Mouse (Mus musculus) heart, embryonic 12.5 days (tissue): Measurements from ENCODE around the gene Arrdc1. TPM values are rescaled to one million over a fixed set of nuclear protein-coding genes. Genes with fewer than 3 reads are reported as not detected.
A peak's percentile ranks its signal among the peaks of the same experiment; 100 is the strongest.
"Not testable (repeated sequence)": the region's sequence is repeated elsewhere in the genome, so short reads cannot be mapped to it uniquely, and the experiment has no call there.

ENCODE experiments used
- ATAC-seq: fragments of 200-750 bp; cut with Nextera tagmentation; 2 replicates; pipeline ENCODE4 v1.8.0; 2017; ENCODE audit warnings: moderate TSS enrichment, moderate library complexity; ENCODE audit not compliant: insufficient number of reproducible peaks, low FRiP score
- H3K27ac ChIP-seq: fragments of 300-500 bp; sonication (generic); 2 replicates; pipeline ENCODE4 v1.5.1; 2016; ENCODE audit warnings: mild to moderate bottlenecking, moderate library complexity; ENCODE audit not compliant: poor library complexity, severe bottlenecking
- H3K27me3 ChIP-seq: fragments of 300-500 bp; sonication (generic); replicated peaks from 2 replicates; pipeline ENCODE4 v1.6.1; 2016; ENCODE audit warnings: mild to moderate bottlenecking, moderate library complexity
- H3K36me3 ChIP-seq: fragments of 300-500 bp; sonication (generic); 2 replicates; pipeline ENCODE4 v1.6.1; 2016; ENCODE audit warnings: mild to moderate bottlenecking, moderate library complexity
- H3K4me1 ChIP-seq: fragments of 300-500 bp; sonication (generic); replicated peaks from 2 replicates; pipeline ENCODE4 v1.6.1; 2016; ENCODE audit warnings: mild to moderate bottlenecking
- H3K4me2 ChIP-seq: fragments of 300-500 bp; sonication (generic); 2 replicates; pipeline ENCODE4 v1.6.1; 2016; ENCODE audit warnings: mild to moderate bottlenecking, moderate library complexity
- H3K4me3 ChIP-seq: fragments of 300-500 bp; sonication (generic); 2 replicates; pipeline ENCODE4 v1.5.1; 2016; ENCODE audit warnings: mild to moderate bottlenecking
- H3K9ac ChIP-seq: fragments of 300-500 bp; sonication (generic); 2 replicates; pipeline ENCODE4 v1.6.1; 2016; ENCODE audit warnings: mild to moderate bottlenecking, moderate library complexity
- H3K9me3 ChIP-seq: fragments of 300-500 bp; sonication (generic); replicated peaks from 2 replicates; pipeline ENCODE4 v1.6.1; 2016; ENCODE audit warnings: mild to moderate bottlenecking, moderate library complexity
- WGBS: fragments of 180-500 bp; shearing (Covaris S2); methylation state at CpG from one replicate; pipeline ENCODE4 v1.1.7; 2016; 5-methylcytosine and 5-hydroxymethylcytosine counted together
- polyA plus RNA-seq: library from polyadenylated mRNA; unstranded; fragments of >200 nt; fragmentation: Nextera tagmentation; extraction: Ambion mirVana; gene quantifications from 2 replicates; pipeline ENCODE4 v1.2.1, GENCODE M21; 2016

Gene Arrdc1
- polyA plus RNA-seq, 1 experiment from 2014 or later, result 12.0 TPM

GRCm38 (mm10) chr2:24949421-24950188 is 14.6 kb upstream of the Arrdc1 start, which contains the start of gene Zmynd19:
Zmynd19 (plus strand) TSS chr2:24949792.
- H3K9ac ChIP-seq, result peak within 1 kb of the TSS; percentile 95
- peaks cover 15% of the 10 kb centered on the region for H3K4me1 ChIP-seq
- peaks cover 30% of the 10 kb centered on the region for H3K36me3 ChIP-seq
- under 1% methylated on average over 104 of the region's 108 CpGs for WGBS
- peaks cover 4% of the 10 kb centered on the region for H3K27me3 ChIP-seq
- H3K27ac ChIP-seq, result no peak within 1 kb of the TSS
- ATAC-seq, result peak; percentile 100
- peak within 1 kb of the TSS; percentile 92 for H3K4me3 ChIP-seq
- no peaks in the 10 kb centered on the region for H3K9me3 ChIP-seq
- H3K4me2 ChIP-seq, result peak within 1 kb of the TSS; percentile 94

DNA sequence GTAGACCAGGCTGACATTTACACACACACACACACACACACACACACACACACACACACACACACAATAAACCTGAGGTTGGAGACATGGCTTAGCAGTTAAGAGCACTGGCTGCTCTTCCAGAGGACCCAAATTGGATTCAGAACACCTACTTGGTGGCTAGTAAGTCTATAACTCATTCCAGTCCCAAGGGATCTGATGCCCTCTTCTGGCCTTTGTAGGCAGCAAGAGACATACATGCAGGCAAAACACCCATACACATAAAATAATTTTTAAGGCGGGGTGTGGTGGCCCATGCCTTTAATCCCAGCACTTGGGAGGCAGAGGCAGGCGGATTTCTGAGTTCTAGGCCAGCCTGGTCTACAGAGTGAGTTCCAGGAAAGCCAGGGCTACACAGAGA is 9.3 kb upstream of the Arrdc1 start:
- H3K9ac ChIP-seq, H3K9me3 ChIP-seq, H3K4me3 ChIP-seq, H3K27ac ChIP-seq, ATAC-seq, H3K4me2 ChIP-seq, H3K27me3 ChIP-seq, H3K4me1 ChIP-seq, H3K36me3 ChIP-seq: not testable (repeated sequence)
- 36% methylated on average over 2 of the region's 2 CpGs for WGBS

DNA sequence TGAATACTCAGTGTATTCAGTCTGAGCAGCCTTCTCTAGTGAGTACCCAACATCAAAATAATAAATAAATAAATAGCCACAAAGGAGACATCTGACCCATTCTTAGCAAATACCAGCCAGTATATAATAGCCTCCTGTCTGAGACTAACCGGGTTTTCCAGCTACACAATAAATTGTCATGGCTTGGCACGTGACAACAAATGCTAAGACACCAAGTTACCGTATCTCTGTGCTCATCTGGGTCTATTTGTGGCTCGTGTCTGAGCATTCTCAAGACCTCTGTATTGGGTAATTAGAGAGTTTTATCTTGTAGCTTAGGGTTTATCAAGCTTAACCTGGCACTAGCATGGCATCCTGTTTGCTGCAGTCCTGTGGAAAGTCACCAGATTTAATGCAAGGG is 7.0 kb upstream of the Arrdc1 start:
- no peak overlapping the region for H3K27ac ChIP-seq

GRCm38 (mm10) chr2:24934441-24934963 is 550 bp downstream of the Arrdc1 start:
- Histone ChIP-seq H3K9ac (peak overlapping the region; percentile 71), H3K4me3 (peak overlapping the region; percentile 64), H3K27ac (no peak overlapping the region), H3K4me2 (peak overlapping the region; percentile 94), H3K36me3 (no peaks in the 10 kb centered on the region), H3K4me1 (peaks cover 11% of the 10 kb centered on the region), H3K27me3 (peaks cover 9% of the 10 kb centered on the region), H3K9me3 (no peaks in the 10 kb centered on the region)
- ATAC-seq, result peak; percentile 68
- WGBS, result 6% methylated on average over 19 of the region's 19 CpGs

More for the DNA sequence above, 7.0 kb upstream of the Arrdc1 start:
- Histone ChIP-seq H3K4me1 (no peaks in the 10 kb centered on the region), H3K4me3 (no peak overlapping the region), H3K9me3 (no peaks in the 10 kb centered on the region), H3K27me3 (peaks cover 13% of the 10 kb centered on the region; the same call in 1 of the 2 replicates), H3K36me3 (no peaks in the 10 kb centered on the region), H3K9ac (no peak overlapping the region), H3K4me2 (no peak overlapping the region)
- WGBS, result 66% methylated on average over 4 of the region's 4 CpGs
- no peak for ATAC-seq

DNA sequence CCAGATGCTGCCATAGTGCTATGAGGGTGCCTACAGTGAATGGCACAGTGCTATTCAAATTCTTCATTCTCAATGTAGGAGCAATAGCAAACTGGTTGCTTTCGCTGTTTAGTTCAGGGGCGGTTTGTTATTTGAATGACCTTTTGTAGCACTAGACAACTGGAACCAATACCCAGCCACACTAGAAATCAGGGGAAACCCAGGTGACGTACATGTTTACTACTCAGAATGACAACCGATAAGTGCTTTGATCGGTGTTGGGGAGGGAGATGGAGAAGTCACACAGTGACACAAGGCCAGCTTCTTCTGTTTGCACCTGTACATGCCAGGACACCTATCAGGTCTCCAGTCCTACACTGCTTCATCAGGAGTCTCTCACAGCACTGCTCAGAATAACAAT is 5.5 kb downstream of the Arrdc1 start:
- H3K27ac ChIP-seq, result no peak overlapping the region
- H3K27me3 ChIP-seq, result peaks cover 5% of the 10 kb centered on the region; the same call in 1 of the 2 replicates
- H3K4me1 ChIP-seq, result peaks cover 6% of the 10 kb centered on the region
- no peak overlapping the region for H3K9ac ChIP-seq
- no peaks in the 10 kb centered on the region for H3K9me3 ChIP-seq
- 87% methylated on average over 5 of the region's 5 CpGs for WGBS
- H3K36me3 ChIP-seq, result no peaks in the 10 kb centered on the region
- H3K4me2 ChIP-seq, result no peak overlapping the region
- ATAC-seq, result no peak
- no peak overlapping the region for H3K4me3 ChIP-seq

DNA sequence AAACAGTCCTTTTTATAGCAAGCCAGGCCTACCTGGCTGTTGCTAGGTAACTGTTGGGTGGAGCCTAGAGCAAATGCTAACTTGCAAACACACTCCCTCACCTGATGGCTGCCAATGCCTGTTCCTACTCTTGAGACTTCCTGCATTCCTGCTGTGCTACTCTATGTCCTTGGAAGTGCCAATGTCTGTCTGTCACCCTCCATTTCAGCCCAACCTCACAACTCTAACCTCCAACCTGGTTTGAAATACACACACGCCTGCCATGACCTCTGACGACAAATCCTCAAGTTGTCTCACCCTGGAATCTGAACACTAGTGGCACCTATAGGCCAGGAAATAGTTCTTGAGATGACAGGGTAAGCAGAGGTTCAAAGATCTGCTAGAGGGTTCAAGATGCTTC is 5.9 kb downstream of the Arrdc1 start:
- no peaks in the 10 kb centered on the region for H3K36me3 ChIP-seq

GRCm38 (mm10) chr2:24927810-24928479 is 7.1 kb downstream of the Arrdc1 start:
- no peaks in the 10 kb centered on the region for H3K4me1 ChIP-seq
- no peak overlapping the region for H3K4me2 ChIP-seq
- no peaks in the 10 kb centered on the region for H3K36me3 ChIP-seq
- H3K9ac ChIP-seq, result no peak overlapping the region
- no peak overlapping the region for H3K4me3 ChIP-seq
- ATAC-seq, result no peak
- WGBS, result 63% methylated on average over 4 of the region's 4 CpGs
- no peaks in the 10 kb centered on the region for H3K9me3 ChIP-seq
- peaks cover 5% of the 10 kb centered on the region; the same call in 1 of the 2 replicates for H3K27me3 ChIP-seq
- no peak overlapping the region for H3K27ac ChIP-seq

More for the DNA sequence above, 5.9 kb downstream of the Arrdc1 start:
- Histone ChIP-seq H3K27ac (no peak overlapping the region), H3K4me3 (no peak overlapping the region), H3K4me2 (no peak overlapping the region), H3K27me3 (peaks cover 5% of the 10 kb centered on the region; the same call in 1 of the 2 replicates), H3K9ac (no peak overlapping the region), H3K4me1 (peaks cover 1% of the 10 kb centered on the region), H3K9me3 (no peaks in the 10 kb centered on the region)
- WGBS, result 54% methylated on average over 2 of the region's 2 CpGs
- no peak for ATAC-seq

GRCm38 (mm10) chr2:24926965-24927358 is 8.1 kb downstream of the Arrdc1 start:
- no peak overlapping the region for H3K27ac ChIP-seq
- H3K27me3 ChIP-seq, result peaks cover 5% of the 10 kb centered on the region; the same call in 1 of the 2 replicates
- no peak overlapping the region for H3K9ac ChIP-seq
- no peak for ATAC-seq
- H3K4me3 ChIP-seq, result no peak overlapping the region
- H3K4me2 ChIP-seq, result no peak overlapping the region
- H3K36me3 ChIP-seq, result no peaks in the 10 kb centered on the region
- H3K4me1 ChIP-seq, result no peaks in the 10 kb centered on the region
- H3K9me3 ChIP-seq, result no peaks in the 10 kb centered on the region
- 59% methylated on average over 7 of the region's 7 CpGs for WGBS

- H3K27ac ChIP-seq, result no peak overlapping the region
- H3K4me3 ChIP-seq, result no peak overlapping the region
Observed at GRCm38 (mm10) chr2:24926345-24926964, 8.6 kb downstream of the Arrdc1 start.

DNA sequence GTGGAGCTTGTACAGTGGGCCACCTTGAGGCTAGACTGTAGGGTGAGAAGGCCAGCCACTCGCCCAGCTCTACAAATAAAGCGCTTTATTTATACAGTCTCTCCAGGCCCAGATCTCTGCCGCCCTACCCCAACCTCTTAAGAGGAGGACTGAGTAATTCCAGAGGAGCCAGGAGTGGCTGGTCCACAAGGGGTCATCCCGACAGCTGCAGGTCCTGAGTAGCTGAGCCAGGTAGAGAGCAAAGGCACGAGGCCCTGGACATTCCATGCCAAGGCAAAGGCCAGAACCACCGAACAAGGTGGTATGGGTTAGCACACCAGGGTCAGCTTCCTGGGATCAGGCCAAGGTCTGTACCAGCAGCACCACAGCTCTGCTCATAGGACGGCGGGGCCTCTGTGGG is 9.8 kb downstream of the Arrdc1 start:
- H3K4me3 ChIP-seq, result no peak overlapping the region
- H3K27ac ChIP-seq, result no peak overlapping the region
- no peak overlapping the region for H3K9ac ChIP-seq
- no peaks in the 10 kb centered on the region for H3K4me1 ChIP-seq
- peaks cover 5% of the 10 kb centered on the region; the same call in 1 of the 2 replicates for H3K27me3 ChIP-seq
- ATAC-seq, result no peak
- H3K4me2 ChIP-seq, result no peak overlapping the region
- WGBS, result 74% methylated on average over 8 of the region's 8 CpGs
- H3K36me3 ChIP-seq, result no peaks in the 10 kb centered on the region
- no peaks in the 10 kb centered on the region for H3K9me3 ChIP-seq

More at GRCm38 (mm10) chr2:24926345-24926964, 8.6 kb downstream of the Arrdc1 start:
- H3K36me3 ChIP-seq, result no peaks in the 10 kb centered on the region
- no peak for ATAC-seq
- 75% methylated on average over 9 of the region's 9 CpGs for WGBS
- no peaks in the 10 kb centered on the region for H3K4me1 ChIP-seq
- H3K4me2 ChIP-seq, result no peak overlapping the region
- no peaks in the 10 kb centered on the region for H3K9me3 ChIP-seq
- no peak overlapping the region for H3K9ac ChIP-seq
- peaks cover 5% of the 10 kb centered on the region; the same call in 1 of the 2 replicates for H3K27me3 ChIP-seq

DNA sequence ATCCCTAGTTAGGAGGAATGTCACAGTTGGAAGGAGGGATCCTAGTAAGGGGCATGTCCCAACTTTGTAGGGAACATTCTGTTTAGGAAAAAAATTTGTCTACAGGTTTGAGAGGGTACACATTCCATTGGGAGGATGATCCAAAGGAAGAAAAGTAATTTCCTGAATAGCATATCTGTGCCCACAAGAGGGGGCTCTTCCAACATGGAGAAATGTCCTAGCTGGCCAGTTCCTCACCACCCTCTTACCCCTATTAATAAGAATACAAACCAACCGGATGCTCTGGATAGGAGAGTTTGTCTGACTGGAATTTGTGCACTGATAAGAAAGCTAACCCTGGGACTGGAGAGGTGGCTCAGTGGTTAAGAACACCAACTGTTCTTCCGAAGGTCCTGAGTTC is 11.5 kb downstream of the Arrdc1 start:
- Histone ChIP-seq H3K36me3 (no peaks in the 10 kb centered on the region), H3K27me3 (no peaks in the 10 kb centered on the region), H3K9me3 (no peaks in the 10 kb centered on the region), H3K4me3 (no peak overlapping the region), H3K27ac (no peak overlapping the region), H3K4me1 (no peaks in the 10 kb centered on the region), H3K4me2 (no peak overlapping the region), H3K9ac (no peak overlapping the region)
- 39% methylated on average over 2 of the region's 2 CpGs for WGBS
- no peak for ATAC-seq
